Mouse (Mus musculus) CH12.LX (cell line): ENCODE results near the gene Tha1.

Experiments
- CTCF ChIP-seq, 2 experiments: IDR thresholded peaks in 1 of 2; conservative IDR thresholded peaks in 1 of 2; 2 replicates each; pipeline ENCODE4 v1.5.1; 2011 to 2012; ENCODE audit warnings: low read depth in 2 of 2, low read length in 2 of 2, improper control_type of control experiment in 1 of 2, inconsistent platforms in 1 of 2, mild to moderate bottlenecking in 1 of 2, moderate library complexity in 1 of 2
- EP300 ChIP-seq: IDR thresholded peaks from 2 replicates; pipeline ENCODE4 v1.6.1; 2011; ENCODE audit warnings: low read length, improper control_type of control experiment
- USF2 ChIP-seq: conservative IDR thresholded peaks from 2 replicates; pipeline ENCODE4 v1.6.1; 2011; ENCODE audit warnings: low read depth, low read length, improper control_type of control experiment
- ZC3H11A ChIP-seq: IDR thresholded peaks from 2 replicates; pipeline ENCODE4 v1.6.1; 2012; ENCODE audit warnings: low read depth, mild to moderate bottlenecking, inconsistent platforms, low read length, improper control_type of control experiment

DNA sequence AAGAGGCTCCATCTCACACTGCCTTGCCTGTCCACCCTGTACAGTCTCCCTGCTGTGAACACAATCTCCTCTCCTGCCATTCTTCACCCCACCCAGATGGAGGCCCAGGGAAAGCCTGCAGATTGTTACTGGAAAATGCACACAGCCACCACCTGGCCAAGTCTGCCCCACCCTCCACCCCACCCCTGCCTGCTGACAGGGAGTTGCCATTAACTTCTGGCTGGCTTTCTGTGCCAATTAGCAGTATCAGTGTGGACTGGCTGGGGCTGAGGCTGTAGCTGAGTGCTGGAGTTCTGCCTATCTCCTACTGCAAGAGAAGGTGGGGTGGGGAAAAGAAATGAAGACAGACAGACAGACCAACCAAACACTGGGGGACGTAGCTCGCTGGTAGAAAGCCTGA is 34.7 kb downstream of the Tha1 start:
- TF ChIP-seq CTCF (conservative IDR thresholded peaks at IDR 0.05 in 1 of 2, IDR thresholded peaks at IDR 0.05 in 1 of 2; ENCODE audit: low read depth in 2 of 2, low read length in 2 of 2): no peak
- TF ChIP-seq EP300: no peak
- TF ChIP-seq ZC3H11A: no peak
- no peak for TF ChIP-seq USF2
